Mouse (Mus musculus) olfactory bulb, adult 2 months (tissue): ENCODE data around the gene Scyl1. TPM values are rescaled to one million over a fixed set of nuclear protein-coding genes. Genes with fewer than 3 reads are reported as not detected.

ENCODE experiments used
- H3K27ac ChIP-seq: fragments of 200-500 bp; 2 replicates; pipeline ENCODE4 v1.5.1; 2012; ENCODE audit warnings: low read depth, low read length; ENCODE audit not compliant: insufficient read depth
- H3K4me1 ChIP-seq: fragments of 200-500 bp; 2 replicates; pipeline ENCODE4 v1.6.1; 2012; ENCODE audit warnings: low read length; ENCODE audit not compliant: control insufficient read depth, insufficient read depth
- H3K4me3 ChIP-seq: fragments of 200-500 bp; 2 replicates; pipeline ENCODE4 v1.5.1; 2012; ENCODE audit warnings: mild to moderate bottlenecking, low read depth, low read length, moderate library complexity; ENCODE audit not compliant: insufficient read depth
- CTCF ChIP-seq: fragments of 200-500 bp; IDR thresholded peaks from 2 replicates; pipeline ENCODE4 v1.5.1; 2012; ENCODE audit warnings: low read depth, mild to moderate bottlenecking, low read length, moderate library complexity; ENCODE audit not compliant: insufficient read depth
- POLR2A ChIP-seq: fragments of 200-500 bp; IDR thresholded peaks from 2 replicates; pipeline ENCODE4 v1.6.1; 2012; ENCODE audit warnings: mild to moderate bottlenecking, low read depth, low read length, moderate library complexity; ENCODE audit not compliant: insufficient read depth
- WGBS: fragments of 180-500 bp; shearing (Covaris S2); methylation state at CpG from one replicate; pipeline ENCODE4 v1.1.7; 2018; 5-methylcytosine and 5-hydroxymethylcytosine counted together
- polyA plus RNA-seq: library from polyadenylated mRNA; stranded (reverse); fragments of >200 nt; gene quantifications from 2 replicates; pipeline ENCODE4 v1.2.4, GENCODE M21; 2012; ENCODE audit warnings: low replicate concordance; ENCODE audit not compliant: missing spikeins, insufficient read depth, insufficient read length

Gene Scyl1
- polyA plus RNA-seq, 1 experiment: not detected

GRCm38 (mm10) chr19:5741641-5742240 is 29.5 kb downstream of the Scyl1 start:
- TF ChIP-seq CTCF: no peak
- 0 out of 2 replicates have a peak, but pooled peaks have one; percentile 29 for TF ChIP-seq POLR2A
- WGBS: 1% methylated on average over 55 of the region's 55 CpGs
- H3K4me1 ChIP-seq: peaks cover 43% of the 10 kb centered on the region

GRCm38 (mm10) chr19:5740320-5741317 is 30.6 kb downstream of the Scyl1 start, which contains the start of gene Ltbp3:
Ltbp3 (plus strand) TSS chr19:5740904.
- H3K27ac ChIP-seq: peak within 1 kb of the TSS; percentile 55
- peak within 1 kb of the TSS; percentile 79 for H3K4me3 ChIP-seq
- WGBS: 45% methylated on average over 14 of the region's 14 CpGs
- H3K4me1 ChIP-seq: peaks cover 32% of the 10 kb centered on the region
- no peak for TF ChIP-seq CTCF
- TF ChIP-seq POLR2A: no peak

More at GRCm38 (mm10) chr19:5741641-5742240, 29.5 kb downstream of the Scyl1 start:
- Histone ChIP-seq H3K4me3 (peak overlapping the region; percentile 79), H3K27ac (peak overlapping the region; percentile 55)

GRCm38 (mm10) chr19:5739446-5739845 is 31.8 kb downstream of the Scyl1 start:
- H3K4me1 ChIP-seq: peaks cover 24% of the 10 kb centered on the region
- no peak for TF ChIP-seq POLR2A
- TF ChIP-seq CTCF: no peak
- no peak overlapping the region for H3K27ac ChIP-seq
- H3K4me3 ChIP-seq: no peak overlapping the region
- 72% methylated on average over 2 of the region's 2 CpGs for WGBS

- Histone ChIP-seq H3K4me1 (peaks cover 10% of the 10 kb centered on the region), H3K27ac (no peak overlapping the region), H3K4me3 (no peak overlapping the region)
- WGBS: 77% methylated on average over 9 of the region's 9 CpGs
- TF ChIP-seq CTCF (no peak), POLR2A (no peak)
Observed at GRCm38 (mm10) chr19:5734325-5734724, 36.9 kb downstream of the Scyl1 start.

GRCm38 (mm10) chr19:5731264-5731978 is 39.8 kb downstream of the Scyl1 start:
- peaks cover 24% of the 10 kb centered on the region for H3K4me1 ChIP-seq
- TF ChIP-seq POLR2A (peak; percentile 71), CTCF (no peak)
- H3K4me3 ChIP-seq: peak overlapping the region; percentile 56
- under 1% methylated on average over 47 of the region's 47 CpGs for WGBS
- H3K27ac ChIP-seq: 0 out of 2 replicates have a peak overlapping the region, but pooled peaks have one; percentile 0

- Histone ChIP-seq H3K4me3 (peak overlapping the region; percentile 56), H3K27ac (no peak overlapping the region), H3K4me1 (peaks cover 31% of the 10 kb centered on the region)
- 71% methylated on average over 29 of the region's 29 CpGs for WGBS
- TF ChIP-seq POLR2A: no peak
- TF ChIP-seq CTCF: no peak
Observed at GRCm38 (mm10) chr19:5730314-5731186, 40.7 kb downstream of the Scyl1 start.

- H3K27ac ChIP-seq: peak within 1 kb of the TSS; percentile 57
- TF ChIP-seq POLR2A: peak; percentile 89
- TF ChIP-seq CTCF: no peak
- peak within 1 kb of the TSS; percentile 70 for H3K4me3 ChIP-seq
- WGBS: under 1% methylated on average over 37 of the region's 37 CpGs
- peaks cover 31% of the 10 kb centered on the region for H3K4me1 ChIP-seq
Observed at GRCm38 (mm10) chr19:5729444-5729815, 41.8 kb downstream of the Scyl1 start, which contains the start of gene Fam89b. Fam89b (minus strand) TSS chr19:5729653.
